In the genomic region with DNA sequence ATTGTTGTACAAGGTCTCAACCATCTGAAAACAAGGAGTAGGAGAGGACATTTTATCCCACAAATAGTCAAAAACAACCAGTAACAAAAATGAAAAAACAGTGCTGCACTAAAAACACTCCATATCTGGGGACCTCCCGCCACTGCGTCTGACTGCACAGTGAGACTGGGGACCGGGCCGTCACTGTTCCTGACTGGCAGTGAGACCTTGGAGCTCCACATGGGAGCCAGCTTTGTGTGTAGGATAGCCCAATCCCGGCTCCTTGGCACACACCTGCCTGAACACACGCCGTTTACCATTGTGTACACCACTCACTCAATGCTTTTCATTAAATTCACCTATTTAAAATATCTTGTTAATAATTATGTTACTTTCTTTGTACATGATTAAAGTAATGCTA, we compare ENCODE assay signal across 17 mouse cellular contexts.
"Had no signal": no experiment of that assay in that cellular context is flagged by ENCODE, and none has a peak within 500 bp of the region (broad histone marks: within the 10 kb centered on the region; RNA-seq: fewer than 3 reads in every experiment).

No protein-coding gene starts in this region.

- DNase-seq: lung, adult 2 months; lung, postnatal 14 days; lung, postnatal 36 days; right cerebral cortex, postnatal 14 days; thymus, adult 2 months; thymus, postnatal 25 days; thymus, postnatal 4 days had no signal

- H3K9me3 ChIP-seq: lung, embryonic 15.5 days; megakaryocyte, embryonic 14.5 days; midbrain, embryonic 13.5 days; midbrain, embryonic 15.5 days; neural tube, embryonic 12.5 days; stomach, embryonic 15.5 days had no signal

- H3K27me3 ChIP-seq: lung, embryonic 15.5 days; megakaryocyte, embryonic 14.5 days; midbrain, embryonic 13.5 days; midbrain, embryonic 15.5 days; neural tube, embryonic 12.5 days; stomach, embryonic 15.5 days had no signal

- H3K4me1 ChIP-seq: stomach, embryonic 15.5 days had no signal

- H3K27ac ChIP-seq: lung, embryonic 15.5 days; macrophage; midbrain, embryonic 13.5 days; midbrain, embryonic 15.5 days; neural tube, embryonic 12.5 days; stomach, embryonic 15.5 days; stomach, postnatal 0 days had no signal

- H3K4me3 ChIP-seq: lung, embryonic 15.5 days; megakaryocyte, embryonic 14.5 days; midbrain, embryonic 13.5 days; midbrain, embryonic 15.5 days; neural tube, embryonic 12.5 days; stomach, embryonic 15.5 days had no signal

- ATAC-seq: lung, postnatal 0 days; midbrain, embryonic 13.5 days; midbrain, embryonic 15.5 days had no signal

- H3K9ac ChIP-seq: lung, embryonic 15.5 days; midbrain, embryonic 13.5 days; midbrain, embryonic 15.5 days; neural tube, embryonic 12.5 days; stomach, embryonic 15.5 days had no signal

- H3K4me2 ChIP-seq: lung, embryonic 15.5 days; midbrain, embryonic 11.5 days; midbrain, embryonic 13.5 days; midbrain, embryonic 15.5 days; neural tube, embryonic 12.5 days; stomach, embryonic 15.5 days had no signal
